Mouse (Mus musculus): Measurements from ENCODE around the gene Olfr1234. TPM values are rescaled to one million over a fixed set of nuclear protein-coding genes. Genes with fewer than 3 reads are reported as not detected.

Olfr1234 gene
- not detected in 2 replicates for polyA plus RNA-seq (2014; fragmentation: Nextera tagmentation; extraction: Ambion mirVana)

- H3K36me3 ChIP-seq (ENCODE audit: control insufficient read depth, insufficient read depth, low read length): no peaks in the 10 kb centered on the region
- no peaks in the 10 kb centered on the region for H3K27me3 ChIP-seq (ENCODE audit: control insufficient read depth, insufficient read depth, low read length)
- no peaks in the 10 kb centered on the region for H3K4me1 ChIP-seq (ENCODE audit: control insufficient read depth, insufficient read depth, low read length)
- no peaks in the 10 kb centered on the region for H3K9me3 ChIP-seq (ENCODE audit: control insufficient read depth, low read length)
- H3K4me3 ChIP-seq (ENCODE audit: low read length): no peak within 1 kb of the TSS
- no peak for ATAC-seq (ENCODE audit: low FRiP score, low TSS enrichment)
- WGBS: 86% methylated on average over 4 of the region's 4 CpGs
- H3K4me2 ChIP-seq (replicated peaks; ENCODE audit: low read depth, low read length): no peak within 1 kb of the TSS
- no peak within 1 kb of the TSS for H3K9ac ChIP-seq (ENCODE audit: low read depth, low read length)
- no peak within 1 kb of the TSS for H3K27ac ChIP-seq (ENCODE audit: low read depth, low read length)
These were observed at the start of gene Olfr1234 for GRCm38 (mm10) chr2:89364765-89365164. Gene Olfr1234, minus strand, starts transcription at chr2:89364865.

- Histone ChIP-seq H3K4me3 (ENCODE audit: low read length) (no peak within 1 kb of the TSS), H3K27ac (ENCODE audit: low read depth, low read length) (no peak within 1 kb of the TSS), H3K27me3 (ENCODE audit: control insufficient read depth, insufficient read depth, low read length) (no peaks in the 10 kb centered on the region), H3K9me3 (ENCODE audit: control insufficient read depth, low read length) (no peaks in the 10 kb centered on the region), H3K4me2 (replicated peaks; ENCODE audit: low read depth, low read length) (no peak within 1 kb of the TSS), H3K36me3 (ENCODE audit: control insufficient read depth, insufficient read depth, low read length) (no peaks in the 10 kb centered on the region), H3K9ac (ENCODE audit: low read depth, low read length) (no peak within 1 kb of the TSS), H3K4me1 (ENCODE audit: control insufficient read depth, insufficient read depth, low read length) (no peaks in the 10 kb centered on the region)
- 90% methylated on average over 2 of the region's 2 CpGs for WGBS
- ATAC-seq (ENCODE audit: low FRiP score, low TSS enrichment): no peak
These were observed 44.9 kb upstream of the Olfr1234 start, which contains the start of gene Olfr1238 for GRCm38 (mm10) chr2:89409576-89409975. Gene Olfr1238, minus strand, starts transcription at chr2:89409676.

- 90% methylated on average over 1 of the region's 1 CpGs for WGBS
- no peak overlapping the region for H3K27ac ChIP-seq (ENCODE audit: low read depth, low read length)
- ATAC-seq (ENCODE audit: low FRiP score, low TSS enrichment): no peak
These were observed 36.2 kb upstream of the Olfr1234 start for GRCm38 (mm10) chr2:89400882-89401281.

GRCm38 (mm10) chr2:89342298-89342697, 22.4 kb downstream of the Olfr1234 start, which contains the start of gene Olfr1233:
Gene Olfr1233, minus strand, starts transcription at chr2:89342398.
- H3K27ac ChIP-seq (ENCODE audit: low read depth, low read length): no peak within 1 kb of the TSS
- no peaks in the 10 kb centered on the region for H3K27me3 ChIP-seq (ENCODE audit: control insufficient read depth, insufficient read depth, low read length)
- H3K4me2 ChIP-seq (replicated peaks; ENCODE audit: low read depth, low read length): no peak within 1 kb of the TSS
- no peaks in the 10 kb centered on the region for H3K9me3 ChIP-seq (ENCODE audit: control insufficient read depth, low read length)
- H3K9ac ChIP-seq (ENCODE audit: low read depth, low read length): no peak within 1 kb of the TSS
- no peak for ATAC-seq (ENCODE audit: low FRiP score, low TSS enrichment)
- H3K4me3 ChIP-seq (ENCODE audit: low read length): no peak within 1 kb of the TSS
- H3K4me1 ChIP-seq (ENCODE audit: control insufficient read depth, insufficient read depth, low read length): no peaks in the 10 kb centered on the region
- no peaks in the 10 kb centered on the region for H3K36me3 ChIP-seq (ENCODE audit: control insufficient read depth, insufficient read depth, low read length)

More at GRCm38 (mm10) chr2:89400882-89401281, 36.2 kb upstream of the Olfr1234 start:
- no peak overlapping the region for H3K9ac ChIP-seq (ENCODE audit: low read depth, low read length)
- H3K9me3 ChIP-seq (ENCODE audit: control insufficient read depth, low read length): no peaks in the 10 kb centered on the region
- H3K4me3 ChIP-seq (ENCODE audit: low read length): no peak overlapping the region
- no peaks in the 10 kb centered on the region for H3K27me3 ChIP-seq (ENCODE audit: control insufficient read depth, insufficient read depth, low read length)
- no peak overlapping the region for H3K4me2 ChIP-seq (replicated peaks; ENCODE audit: low read depth, low read length)
- no peaks in the 10 kb centered on the region for H3K36me3 ChIP-seq (ENCODE audit: control insufficient read depth, insufficient read depth, low read length)
- H3K4me1 ChIP-seq (ENCODE audit: control insufficient read depth, insufficient read depth, low read length): no peaks in the 10 kb centered on the region

GRCm38 (mm10) chr2:89329575-89329974, 35.1 kb downstream of the Olfr1234 start, which contains the start of gene Olfr1232:
Gene Olfr1232, minus strand, starts transcription at chr2:89329675.
- H3K4me3 ChIP-seq (ENCODE audit: low read length): no peak within 1 kb of the TSS
- H3K4me2 ChIP-seq (replicated peaks; ENCODE audit: low read depth, low read length): no peak within 1 kb of the TSS
- H3K27ac ChIP-seq (ENCODE audit: low read depth, low read length): no peak within 1 kb of the TSS

More at GRCm38 (mm10) chr2:89329575-89329974, 35.1 kb downstream of the Olfr1234 start, which contains the start of gene Olfr1232:
- Histone ChIP-seq H3K9ac (ENCODE audit: low read depth, low read length) (no peak within 1 kb of the TSS), H3K27me3 (ENCODE audit: control insufficient read depth, insufficient read depth, low read length) (no peaks in the 10 kb centered on the region), H3K4me1 (ENCODE audit: control insufficient read depth, insufficient read depth, low read length) (no peaks in the 10 kb centered on the region), H3K36me3 (ENCODE audit: control insufficient read depth, insufficient read depth, low read length) (no peaks in the 10 kb centered on the region), H3K9me3 (ENCODE audit: control insufficient read depth, low read length) (no peaks in the 10 kb centered on the region)
- ATAC-seq (ENCODE audit: low FRiP score, low TSS enrichment): no peak

Other genes with a start within 250 kb of the Olfr1234 start
- not detected in 2 replicates for gene Olfr1221, start 247.6 kb downstream of the Olfr1234 start, polyA plus RNA-seq (2014; fragmentation: Nextera tagmentation; extraction: Ambion mirVana)
- gene Olfr1222, start 231.8 kb downstream of the Olfr1234 start, polyA plus RNA-seq (2014; fragmentation: Nextera tagmentation; extraction: Ambion mirVana): not detected in 2 replicates
- gene Olfr1223, start 213.3 kb downstream of the Olfr1234 start, polyA plus RNA-seq (2014; fragmentation: Nextera tagmentation; extraction: Ambion mirVana): not detected in 2 replicates
- gene Olfr1224-ps1, start 200.8 kb downstream of the Olfr1234 start, polyA plus RNA-seq (2014; fragmentation: Nextera tagmentation; extraction: Ambion mirVana): not detected in 2 replicates
- not detected in 2 replicates for gene Olfr1225, start 190.2 kb downstream of the Olfr1234 start, polyA plus RNA-seq (2014; fragmentation: Nextera tagmentation; extraction: Ambion mirVana)
- not detected in 2 replicates for gene Olfr1226, start 164.8 kb downstream of the Olfr1234 start, polyA plus RNA-seq (2014; fragmentation: Nextera tagmentation; extraction: Ambion mirVana)
- not detected in 2 replicates for gene Olfr1228, start 110.8 kb downstream of the Olfr1234 start, polyA plus RNA-seq (2014; fragmentation: Nextera tagmentation; extraction: Ambion mirVana)
- not detected in 2 replicates for gene Olfr1229, start 76.9 kb downstream of the Olfr1234 start, polyA plus RNA-seq (2014; fragmentation: Nextera tagmentation; extraction: Ambion mirVana)
- not detected in 2 replicates for gene Olfr1230, start 67.6 kb downstream of the Olfr1234 start, polyA plus RNA-seq (2014; fragmentation: Nextera tagmentation; extraction: Ambion mirVana)
- gene Olfr1231, start 57.8 kb downstream of the Olfr1234 start, polyA plus RNA-seq (2014; fragmentation: Nextera tagmentation; extraction: Ambion mirVana): not detected in 2 replicates
- not detected in 2 replicates for gene Olfr1232, start 35.2 kb downstream of the Olfr1234 start, polyA plus RNA-seq (2014; fragmentation: Nextera tagmentation; extraction: Ambion mirVana)
- not detected in 2 replicates for gene Olfr1233, start 22.5 kb downstream of the Olfr1234 start, polyA plus RNA-seq (2014; fragmentation: Nextera tagmentation; extraction: Ambion mirVana)
- not detected in 2 replicates for gene Olfr1238, start 44.8 kb upstream of the Olfr1234 start, polyA plus RNA-seq (2014; fragmentation: Nextera tagmentation; extraction: Ambion mirVana)
- not detected in 2 replicates for gene Olfr1239, start 55.5 kb upstream of the Olfr1234 start, polyA plus RNA-seq (2014; fragmentation: Nextera tagmentation; extraction: Ambion mirVana)
- gene Olfr1240, start 78.1 kb upstream of the Olfr1234 start, polyA plus RNA-seq (2014; fragmentation: Nextera tagmentation; extraction: Ambion mirVana): not detected in 2 replicates
- gene Olfr1241, start 122.3 kb upstream of the Olfr1234 start, polyA plus RNA-seq (2014; fragmentation: Nextera tagmentation; extraction: Ambion mirVana): not detected in 2 replicates
- not detected in 2 replicates for gene Olfr1242, start 133.5 kb upstream of the Olfr1234 start, polyA plus RNA-seq (2014; fragmentation: Nextera tagmentation; extraction: Ambion mirVana)
- not detected in 2 replicates for gene Olfr1243, start 166.6 kb upstream of the Olfr1234 start, polyA plus RNA-seq (2014; fragmentation: Nextera tagmentation; extraction: Ambion mirVana)
- not detected in 2 replicates for gene Olfr1245, start 213.6 kb upstream of the Olfr1234 start, polyA plus RNA-seq (2014; fragmentation: Nextera tagmentation; extraction: Ambion mirVana)
- not detected in 2 replicates for gene Olfr1246, start 228.3 kb upstream of the Olfr1234 start, polyA plus RNA-seq (2014; fragmentation: Nextera tagmentation; extraction: Ambion mirVana)
- gene Olfr1247, start 249.3 kb upstream of the Olfr1234 start, polyA plus RNA-seq (2014; fragmentation: Nextera tagmentation; extraction: Ambion mirVana): not detected in 2 replicates

Measured in kidney, embryonic 14.5 days (tissue).